Mouse (Mus musculus): ENCODE data around the gene Gm45234. TPM values are rescaled to one million over a fixed set of nuclear protein-coding genes. Genes with fewer than 3 reads are reported as not detected.

Gm45234 gene
- total and polyA plus RNA-seq, 2 experiments from 2014 or later: 0.11 TPM; not detected in 1

DNA sequence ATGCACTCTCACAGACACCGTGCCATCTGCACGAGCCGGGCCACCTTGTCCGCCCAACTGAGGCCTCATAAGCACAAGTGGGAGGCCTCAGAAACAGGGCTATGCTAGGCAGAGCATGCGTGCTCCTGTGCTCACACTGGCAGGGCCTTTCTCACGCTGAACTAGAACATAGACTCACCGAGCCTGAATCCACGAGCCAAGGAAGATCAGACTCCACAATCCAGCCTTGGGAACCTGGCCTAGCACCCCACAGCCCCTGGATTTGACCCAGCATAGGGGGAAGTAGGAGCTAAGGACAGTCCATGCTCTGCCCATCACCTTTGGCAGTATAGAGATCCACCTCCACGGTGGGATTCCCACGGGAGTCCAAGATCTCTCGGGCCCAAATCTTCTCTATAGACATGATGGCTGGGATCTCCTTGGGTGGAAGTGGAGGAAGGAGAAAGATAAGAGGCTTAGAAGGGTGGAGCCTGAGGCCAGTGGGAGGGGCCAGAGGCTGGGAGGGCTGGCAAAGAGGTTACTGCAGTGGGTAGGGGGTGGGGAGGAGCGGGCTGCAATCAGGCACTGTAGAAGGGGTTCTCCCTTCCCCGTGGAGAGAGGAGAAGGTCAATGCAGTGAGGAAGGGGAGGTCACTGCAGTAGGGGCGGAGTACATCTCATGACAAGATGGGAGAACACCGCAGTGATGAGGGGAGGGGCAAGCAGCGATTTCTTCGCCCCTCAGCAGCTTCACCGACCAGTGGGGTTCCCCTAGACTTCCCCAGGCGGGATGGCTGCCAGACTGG is 12.3 kb upstream of the Gm45234 start:
- Histone ChIP-seq H3K4me1 (ENCODE audit: insufficient read depth) (0 out of 2 replicates have a peak, but pooled peaks cover 5% of the 10 kb centered on the region), H3K9ac (peak overlapping the region; percentile 67), H3K36me3 (ENCODE audit: insufficient read depth) (no peaks in the 10 kb centered on the region; the same call in 1 of the 2 replicates), H3K27me3 (ENCODE audit: insufficient read depth, low read length) (no peaks in the 10 kb centered on the region), H3K27ac (ENCODE audit: low read depth, low read length) (peak overlapping the region; percentile 40; the same call in 1 of the 2 replicates), H3K4me3 (ENCODE audit: low read depth, low read length) (peak overlapping the region; percentile 54), H3K4me2 (ENCODE audit: low read depth) (peak overlapping the region; percentile 76), H3K9me3 (ENCODE audit: low read length) (no peaks in the 10 kb centered on the region)
- DNase-seq: no peak
- no peak for TF ChIP-seq CTCF (IDR thresholded peaks at IDR 0.05; ENCODE audit: low read depth)
- WGBS: 26% methylated on average over 19 of the region's 19 CpGs
- 0 out of 2 replicates have a peak, but pooled peaks have one; percentile 12 for ATAC-seq

GRCm38 (mm10) chr6:124767536-124767919 is 11.7 kb upstream of the Gm45234 start:
- Histone ChIP-seq H3K4me2 (ENCODE audit: low read depth) (peak overlapping the region; percentile 76), H3K27ac (ENCODE audit: low read depth, low read length) (peak overlapping the region; percentile 40; the same call in 1 of the 2 replicates), H3K27me3 (ENCODE audit: insufficient read depth, low read length) (no peaks in the 10 kb centered on the region), H3K9ac (0 out of 2 replicates have a peak overlapping the region, but pooled peaks have one; percentile 33), H3K4me3 (ENCODE audit: low read depth, low read length) (no peak overlapping the region), H3K36me3 (ENCODE audit: insufficient read depth) (peaks cover 5% of the 10 kb centered on the region; the same call in 1 of the 2 replicates), H3K9me3 (ENCODE audit: low read length) (no peaks in the 10 kb centered on the region), H3K4me1 (ENCODE audit: insufficient read depth) (0 out of 2 replicates have a peak, but pooled peaks cover 5% of the 10 kb centered on the region)
- no peak for TF ChIP-seq CTCF (IDR thresholded peaks at IDR 0.05; ENCODE audit: low read depth)
- ATAC-seq (no peak), DNase-seq (no peak)
- 44% methylated on average over 4 of the region's 4 CpGs for WGBS

DNA sequence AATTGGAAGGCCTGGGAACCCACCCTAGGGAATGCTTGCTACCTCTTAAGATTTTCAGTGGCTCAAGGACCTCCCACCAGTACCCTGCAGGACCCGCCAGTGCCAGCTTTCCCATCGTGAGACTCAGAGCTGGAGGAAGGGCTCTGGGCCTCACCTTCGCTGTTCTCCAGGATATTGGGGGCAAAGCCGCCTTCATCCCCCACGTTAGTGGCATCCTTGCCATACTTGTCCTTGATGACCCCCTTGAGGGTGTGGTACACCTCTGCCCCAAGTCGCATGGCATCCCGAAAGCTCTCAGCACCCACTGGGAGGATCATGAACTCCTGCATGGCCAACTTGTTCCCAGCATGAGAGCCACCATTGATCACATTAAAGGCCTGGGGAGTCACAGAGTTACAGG is 10.1 kb upstream of the Gm45234 start:
- Histone ChIP-seq H3K27ac (ENCODE audit: low read depth, low read length) (no peak overlapping the region), H3K27me3 (ENCODE audit: insufficient read depth, low read length) (no peaks in the 10 kb centered on the region), H3K9me3 (ENCODE audit: low read length) (no peaks in the 10 kb centered on the region), H3K9ac (no peak overlapping the region), H3K36me3 (ENCODE audit: insufficient read depth) (peaks cover 5% of the 10 kb centered on the region; the same call in 1 of the 2 replicates), H3K4me3 (ENCODE audit: low read depth, low read length) (no peak overlapping the region), H3K4me1 (ENCODE audit: insufficient read depth) (0 out of 2 replicates have a peak, but pooled peaks cover 5% of the 10 kb centered on the region), H3K4me2 (ENCODE audit: low read depth) (no peak overlapping the region)
- DNase-seq (no peak), ATAC-seq (no peak)
- no peak for TF ChIP-seq CTCF (IDR thresholded peaks at IDR 0.05; ENCODE audit: low read depth)
- 81% methylated on average over 7 of the region's 7 CpGs for WGBS

DNA sequence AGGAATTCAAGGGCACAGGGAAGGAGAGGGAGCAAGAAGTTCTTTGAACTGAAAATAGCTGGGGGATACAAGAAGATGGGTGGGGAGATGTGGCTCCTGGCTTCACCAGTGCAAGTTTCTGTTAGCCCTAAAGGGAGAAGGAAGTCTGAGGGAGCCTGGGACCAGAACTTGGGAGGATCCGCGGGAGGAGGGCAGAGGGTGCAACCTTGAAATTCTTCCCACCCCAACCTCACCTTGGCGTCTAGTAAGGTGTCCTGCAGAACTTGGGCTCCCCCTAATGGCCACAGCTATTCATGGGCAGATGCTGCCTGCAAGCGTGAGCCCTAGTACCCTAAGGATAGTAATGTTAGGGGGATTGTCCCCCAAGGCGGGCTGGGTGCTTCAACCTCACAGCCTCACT is 3.4 kb upstream of the Gm45234 start:
- 0 out of 2 replicates have a peak overlapping the region, but pooled peaks have one; percentile 57 for H3K27ac ChIP-seq (ENCODE audit: low read depth, low read length)
- no peak overlapping the region for H3K9ac ChIP-seq
- under 1% methylated on average over 5 of the region's 5 CpGs for WGBS
- peak; percentile 79 for TF ChIP-seq CTCF (IDR thresholded peaks at IDR 0.05; ENCODE audit: low read depth)
- DNase-seq (peak; percentile 69), ATAC-seq (no peak)
- no peak overlapping the region for H3K4me3 ChIP-seq (ENCODE audit: low read depth, low read length)
- no peaks in the 10 kb centered on the region for H3K27me3 ChIP-seq (ENCODE audit: insufficient read depth, low read length)
- peaks cover 11% of the 10 kb centered on the region for H3K4me1 ChIP-seq (ENCODE audit: insufficient read depth)
- peaks cover 5% of the 10 kb centered on the region; the same call in 1 of the 2 replicates for H3K36me3 ChIP-seq (ENCODE audit: insufficient read depth)
- H3K4me2 ChIP-seq (ENCODE audit: low read depth): no peak overlapping the region
- H3K9me3 ChIP-seq (ENCODE audit: low read length): no peaks in the 10 kb centered on the region

GRCm38 (mm10) chr6:124758849-124759232 is 3.0 kb upstream of the Gm45234 start:
- TF ChIP-seq CTCF (IDR thresholded peaks at IDR 0.05; ENCODE audit: low read depth): no peak
- H3K27ac ChIP-seq (ENCODE audit: low read depth, low read length): peak overlapping the region; percentile 57
- ATAC-seq: no peak
- H3K9me3 ChIP-seq (ENCODE audit: low read length): no peaks in the 10 kb centered on the region
- H3K9ac ChIP-seq: no peak overlapping the region
- H3K4me1 ChIP-seq (ENCODE audit: insufficient read depth): peaks cover 13% of the 10 kb centered on the region
- no peak overlapping the region for H3K4me2 ChIP-seq (ENCODE audit: low read depth)
- no peak for DNase-seq
- no peaks in the 10 kb centered on the region for H3K27me3 ChIP-seq (ENCODE audit: insufficient read depth, low read length)
- 47% methylated on average over 2 of the region's 2 CpGs for WGBS
- H3K4me3 ChIP-seq (ENCODE audit: low read depth, low read length): no peak overlapping the region
- peaks cover 5% of the 10 kb centered on the region; the same call in 1 of the 2 replicates for H3K36me3 ChIP-seq (ENCODE audit: insufficient read depth)

- peaks cover 5% of the 10 kb centered on the region; the same call in 1 of the 2 replicates for H3K36me3 ChIP-seq (ENCODE audit: insufficient read depth)
- H3K4me1 ChIP-seq (ENCODE audit: insufficient read depth): peaks cover 13% of the 10 kb centered on the region
- ATAC-seq: peak; percentile 23
- H3K9me3 ChIP-seq (ENCODE audit: low read length): no peaks in the 10 kb centered on the region
- H3K4me3 ChIP-seq (ENCODE audit: low read depth, low read length): peak overlapping the region; percentile 98
- WGBS: 24% methylated on average over 5 of the region's 5 CpGs
- H3K27ac ChIP-seq (ENCODE audit: low read depth, low read length): peak overlapping the region; percentile 57
- no peak overlapping the region for H3K9ac ChIP-seq
- peak; percentile 70 for DNase-seq
- no peak for TF ChIP-seq CTCF (IDR thresholded peaks at IDR 0.05; ENCODE audit: low read depth)
- peak overlapping the region; percentile 62 for H3K4me2 ChIP-seq (ENCODE audit: low read depth)
- no peaks in the 10 kb centered on the region for H3K27me3 ChIP-seq (ENCODE audit: insufficient read depth, low read length)
Measured at GRCm38 (mm10) chr6:124757909-124758848, 2.4 kb upstream of the Gm45234 start.

Measured in forebrain, postnatal 0 days (tissue).